Mouse (Mus musculus) left cerebral cortex, adult 6 months (tissue): ENCODE results near the gene Sptlc3. TPM values are rescaled to one million over a fixed set of nuclear protein-coding genes. Genes with fewer than 3 reads are reported as not detected.

ENCODE experiments used
- long read RNA-seq, 2 experiments: library from polyadenylated mRNA; unstranded; transcript quantifications; one replicate each; pipeline ENCODE4 v2.0.0; 2019 to 2020
- polyA plus RNA-seq: library from polyadenylated mRNA; unstranded; fragments of <200 nt; fragmentation: Nextera tagmentation; gene quantifications from 2 replicates; pipeline ENCODE4 v1.2.3, GENCODE M21; 2021

The Sptlc3 gene
- polyA plus RNA-seq: 0.08 TPM in 1 of 2 replicates, not detected in the other
- long read RNA-seq, experiment 1: 0 reads
- long read RNA-seq, experiment 2: 0 reads

GRCm38 (mm10) chr2:139493836-139494235 lies at the start of gene Sptlc3:
TSS of gene Sptlc3 (plus strand) at chr2:139493913.

GRCm38 (mm10) chr2:139677809-139678274 lies 184.1 kb downstream of the Sptlc3 start, which contains the start of gene Ism1:
TSS of gene Ism1 (plus strand) at chr2:139678178.

Other genes starting within 250 kb of the Sptlc3 start
- gene Ism1, start 184.3 kb downstream of the Sptlc3 start, polyA plus RNA-seq: 2.2 and 2.7 TPM in 2 replicates